Comparison of ENCODE assay signal across 22 mouse cellular contexts in genomic region chr12:13168073-13168472, GRCm38 (mm10).
DNase-seq lines count a peak whose midpoint lies in the region; ATAC-seq and TF ChIP-seq lines count a peak whose summit lies in the region.
"Had no signal": no experiment of that assay in that cellular context is flagged by ENCODE, and none has a peak within 500 bp of the region (broad histone marks: within the 10 kb centered on the region; RNA-seq: fewer than 3 reads in every experiment).

No protein-coding gene starts in this region.

- no peak overlapping the region for H3K9ac ChIP-seq in hindbrain, postnatal 0 days (replicated peaks; ENCODE audit: low read length)
- H3K9ac ChIP-seq in hindbrain, embryonic 16.5 days (ENCODE audit: low read depth, low read length): no peak overlapping the region
- H3K9ac ChIP-seq in midbrain, postnatal 0 days (replicated peaks; ENCODE audit: low read length, poor library complexity, severe bottlenecking): no peak overlapping the region
- no peak overlapping the region for H3K9ac ChIP-seq in midbrain, embryonic 13.5 days (replicated peaks)

- no peak for TF ChIP-seq CTCF in hindbrain, postnatal 0 days (IDR thresholded peaks at IDR 0.05; ENCODE audit: low read depth)
- TF ChIP-seq CTCF in midbrain, postnatal 0 days (IDR thresholded peaks at IDR 0.05): no peak
- TF ChIP-seq CTCF in brain, embryonic 14.5 days (IDR thresholded peaks at IDR 0.05; ENCODE audit: borderline replicate concordance, extremely low read depth, insufficient read depth, insufficient read length): no peak

- no peaks in the 10 kb centered on the region for H3K9me3 ChIP-seq in hindbrain, postnatal 0 days (ENCODE audit: low read length)
- H3K9me3 ChIP-seq in hindbrain, embryonic 16.5 days (ENCODE audit: control insufficient read depth, low read length): no peaks in the 10 kb centered on the region
- H3K9me3 ChIP-seq in midbrain, postnatal 0 days (ENCODE audit: low read length): no peaks in the 10 kb centered on the region
- H3K9me3 ChIP-seq in midbrain, embryonic 13.5 days: no peaks in the 10 kb centered on the region
- H3K9me3 ChIP-seq: G1E had no signal

- H3K4me3 ChIP-seq in hindbrain, postnatal 0 days (ENCODE audit: low read length): no peak overlapping the region
- no peak overlapping the region for H3K4me3 ChIP-seq in hindbrain, embryonic 16.5 days (ENCODE audit: low read length)
- no peak overlapping the region for H3K4me3 ChIP-seq in midbrain, postnatal 0 days (ENCODE audit: low read depth, low read length)
- no peak overlapping the region for H3K4me3 ChIP-seq in midbrain, embryonic 13.5 days (replicated peaks)

- peak; percentile 35 for DNase-seq in hindbrain, postnatal 0 days (ENCODE audit: low spot score)
- peak; percentile 51 for DNase-seq in midbrain, postnatal 0 days (ENCODE audit: low spot score)
- peak; percentile 43 for DNase-seq in brain, embryonic 14.5 days (ENCODE audit: low read depth)
- DNase-seq in lung, postnatal 14 days: no peak
- DNase-seq: adrenal gland, adult 2 months; adrenal gland, adult 8-10 months; adrenal gland, postnatal 10 days; adrenal gland, postnatal 14 days; adrenal gland, postnatal 25 days; adrenal gland, postnatal 36 days; B cell, adult 2 months; cerebellum, adult 11 months; cerebellum, adult 11-12 months; cerebellum, adult 18-20 months; cerebellum, adult 2 months had no signal

- 0 out of 2 replicates have a peak overlapping the region, but pooled peaks have one; percentile 41 for H3K27ac ChIP-seq in hindbrain, postnatal 0 days
- H3K27ac ChIP-seq in hindbrain, embryonic 16.5 days (ENCODE audit: low read depth, low read length): no peak overlapping the region
- no peak overlapping the region for H3K27ac ChIP-seq in midbrain, postnatal 0 days (ENCODE audit: low read depth, low read length)
- no peak overlapping the region for H3K27ac ChIP-seq in midbrain, embryonic 13.5 days

- peak; percentile 68; the same call in 1 of the 2 replicates for ATAC-seq in hindbrain, postnatal 0 days
- ATAC-seq in hindbrain, embryonic 16.5 days: no peak
- ATAC-seq in midbrain, postnatal 0 days (ENCODE audit: low FRiP score): no peak
- no peak for ATAC-seq in midbrain, embryonic 13.5 days
- ATAC-seq: activated CD4-positive, CD25-positive, alpha-beta regulatory T cell, adult 4 months; CD4-positive, CD25-positive, alpha-beta regulatory T cell, adult 4 months; Patski had no signal

- WGBS in hindbrain, postnatal 0 days: 40% methylated on average over 1 of the region's 1 CpGs
- WGBS in hindbrain, embryonic 16.5 days: 50% methylated on average over 1 of the region's 1 CpGs
- 55% methylated on average over 1 of the region's 1 CpGs for WGBS in midbrain, postnatal 0 days
- WGBS in midbrain, embryonic 13.5 days: 63% methylated on average over 1 of the region's 1 CpGs

- no peaks in the 10 kb centered on the region for H3K27me3 ChIP-seq in hindbrain, postnatal 0 days (ENCODE audit: insufficient read depth, low read length)
- no peaks in the 10 kb centered on the region; the same call in 1 of the 2 replicates for H3K27me3 ChIP-seq in hindbrain, embryonic 16.5 days (replicated peaks; ENCODE audit: control insufficient read depth, insufficient read depth, low read length)
- no peaks in the 10 kb centered on the region for H3K27me3 ChIP-seq in midbrain, postnatal 0 days (ENCODE audit: insufficient read depth, low read length)
- no peaks in the 10 kb centered on the region for H3K27me3 ChIP-seq in midbrain, embryonic 13.5 days
- H3K27me3 ChIP-seq: CH12.LX, Patski had no signal

- no peak overlapping the region for H3K4me2 ChIP-seq in hindbrain, postnatal 0 days (ENCODE audit: low read depth, low read length)
- H3K4me2 ChIP-seq in hindbrain, embryonic 16.5 days (ENCODE audit: low read length): no peak overlapping the region
- no peak overlapping the region for H3K4me2 ChIP-seq in midbrain, postnatal 0 days (ENCODE audit: low read depth, low read length, poor library complexity, severe bottlenecking)
- H3K4me2 ChIP-seq in midbrain, embryonic 13.5 days (replicated peaks): no peak overlapping the region

- H3K4me1 ChIP-seq in hindbrain, postnatal 0 days (ENCODE audit: insufficient read depth, low read length): no peaks in the 10 kb centered on the region
- H3K4me1 ChIP-seq in hindbrain, embryonic 16.5 days (ENCODE audit: control insufficient read depth, insufficient read depth, low read depth, low read length): no peaks in the 10 kb centered on the region
- H3K4me1 ChIP-seq in midbrain, postnatal 0 days (ENCODE audit: insufficient read depth, low read length): no peaks in the 10 kb centered on the region
- H3K4me1 ChIP-seq in midbrain, embryonic 13.5 days (replicated peaks): no peaks in the 10 kb centered on the region

- TF ChIP-seq POLR2A in brain, embryonic 14.5 days (IDR thresholded peaks at IDR 0.05; ENCODE audit: borderline replicate concordance, extremely low read depth, insufficient read depth, insufficient read length, poor library complexity, severe bottlenecking): no peak

- no peaks in the 10 kb centered on the region for H3K36me3 ChIP-seq in hindbrain, postnatal 0 days (ENCODE audit: insufficient read depth, low read length)
- no peaks in the 10 kb centered on the region for H3K36me3 ChIP-seq in hindbrain, embryonic 16.5 days (ENCODE audit: control insufficient read depth, insufficient read depth, low read length)
- no peaks in the 10 kb centered on the region for H3K36me3 ChIP-seq in midbrain, postnatal 0 days (ENCODE audit: insufficient read depth, low read length)
- H3K36me3 ChIP-seq in midbrain, embryonic 13.5 days: no peaks in the 10 kb centered on the region
- H3K36me3 ChIP-seq: G1E had no signal
